Mouse (Mus musculus): Measurements from ENCODE around the gene Haao.
"Not testable (repeated sequence)": the region's sequence is repeated elsewhere in the genome, so short reads cannot be mapped to it uniquely, and the experiment has no call there.

Haao gene

DNA sequence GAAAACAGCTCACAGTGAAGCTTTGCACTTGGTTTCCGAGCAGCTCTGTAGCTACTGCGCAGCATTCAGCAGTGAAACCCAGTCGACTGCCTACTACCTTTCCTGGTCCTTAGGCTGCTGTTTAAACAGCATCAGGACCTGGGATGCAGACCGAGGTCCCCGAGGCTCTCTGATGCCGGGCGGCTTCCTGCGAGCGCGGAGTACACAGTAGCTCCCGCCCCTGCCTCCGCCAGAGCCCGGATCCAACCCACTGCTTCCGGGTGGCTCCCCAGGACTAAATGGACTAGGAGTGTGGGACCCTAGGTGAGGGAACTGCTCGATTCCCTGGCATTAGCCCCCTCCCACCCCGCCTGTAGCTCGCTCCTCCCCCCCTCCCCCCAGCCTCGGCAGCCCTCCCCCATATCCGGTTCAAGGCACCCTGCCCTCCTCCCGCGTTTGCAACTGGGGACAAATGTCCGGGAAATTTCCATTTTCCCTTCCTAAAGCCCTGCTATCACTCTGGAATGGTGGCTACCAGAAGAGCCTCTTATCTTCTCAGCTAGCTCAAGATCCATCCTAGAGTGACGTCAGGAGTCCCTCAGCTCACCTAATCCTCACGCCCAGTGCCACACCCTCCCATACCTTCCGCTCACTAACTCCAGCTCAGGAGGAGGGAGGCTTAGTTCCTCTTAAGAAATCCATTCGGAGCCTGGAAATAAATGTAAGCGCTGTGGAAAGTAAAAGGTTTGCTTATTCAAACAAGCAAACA, 14.5 kb upstream of the Haao start:
- DNase-seq: peak; percentile 71

DNA sequence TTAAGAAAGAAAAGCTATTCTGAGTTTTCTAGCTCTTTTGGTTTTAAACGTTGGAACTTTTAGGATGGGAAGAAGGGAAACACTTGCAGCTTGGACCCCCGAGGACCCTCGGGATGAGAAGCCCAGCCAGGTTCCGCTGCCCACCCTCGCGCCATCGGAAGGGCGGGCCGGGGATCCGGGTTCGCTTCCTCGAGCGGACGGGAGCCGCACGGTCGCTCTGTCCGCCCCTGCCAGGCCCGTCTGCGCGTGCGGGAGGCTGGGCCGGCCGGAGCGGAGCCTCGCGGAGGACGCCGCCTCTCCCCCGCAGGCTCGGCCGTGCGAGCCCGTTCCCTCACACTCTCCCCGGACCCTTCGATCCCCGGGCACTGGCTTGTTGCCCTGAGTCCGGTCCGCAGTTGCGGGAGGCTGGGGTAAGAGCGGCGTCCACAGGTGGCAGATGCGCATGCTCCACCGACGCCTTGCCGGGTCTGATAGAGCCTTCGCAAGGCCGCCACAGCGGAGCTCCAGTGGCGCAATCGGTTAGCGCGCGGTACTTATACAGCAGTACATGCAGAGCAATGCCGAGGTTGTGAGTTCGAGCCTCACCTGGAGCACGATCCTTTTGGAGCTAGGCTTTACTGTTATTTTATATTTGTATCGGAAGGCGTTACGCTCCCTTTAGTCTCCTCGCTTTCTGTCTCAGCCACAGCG, 13.8 kb upstream of the Haao start:
- DNase-seq: peak; percentile 97

GRCm38 (mm10) chr17:83860968-83861367, 13.2 kb upstream of the Haao start:
- not testable (repeated sequence) for DNase-seq

- no peak for DNase-seq
Observed at GRCm38 (mm10) chr17:83860224-83860623, 12.5 kb upstream of the Haao start.

DNA sequence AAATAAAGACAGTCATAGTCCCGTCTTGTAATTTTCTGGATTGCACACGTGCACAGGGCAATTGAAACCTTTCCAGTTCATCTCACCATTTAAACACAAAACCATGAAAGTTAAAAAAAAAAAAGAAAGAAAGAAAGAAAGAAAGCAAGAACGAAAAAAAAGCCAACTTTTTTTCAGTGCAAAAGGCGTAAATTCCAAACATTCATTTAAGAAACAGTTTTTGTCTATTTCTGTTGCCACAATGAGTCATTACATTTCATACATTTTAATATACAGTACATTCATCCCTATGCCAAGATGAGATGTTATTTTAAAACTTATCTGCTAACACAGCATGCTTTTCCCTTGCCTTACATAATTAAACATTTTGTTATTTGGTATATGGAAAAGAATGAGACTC, 11.9 kb upstream of the Haao start:
- no peak for DNase-seq

DNA sequence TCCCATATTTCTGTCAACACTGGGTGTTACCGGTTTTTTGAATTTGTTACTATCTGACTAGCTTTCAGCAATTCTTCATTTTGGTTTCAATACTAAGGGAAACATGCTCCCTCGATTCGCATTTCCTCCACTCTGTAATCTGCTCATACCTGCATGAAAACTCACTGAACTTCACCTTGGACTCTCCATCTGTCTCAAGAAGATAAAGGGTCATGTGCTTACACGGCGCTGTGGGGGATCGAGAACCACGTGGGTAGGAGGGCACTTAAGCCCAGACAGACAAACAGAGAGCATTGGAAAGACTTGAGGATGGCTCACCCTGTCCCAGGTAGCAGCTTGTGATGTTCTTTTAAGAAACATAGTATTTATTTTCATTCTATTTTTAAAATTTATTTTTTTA, 10.7 kb upstream of the Haao start:
- no peak for DNase-seq

- DNase-seq: peak; percentile 47
Observed at GRCm38 (mm10) chr17:83854284-83854918, 6.6 kb upstream of the Haao start.

GRCm38 (mm10) chr17:83853831-83854230, 6.1 kb upstream of the Haao start:
- DNase-seq: no peak

DNA sequence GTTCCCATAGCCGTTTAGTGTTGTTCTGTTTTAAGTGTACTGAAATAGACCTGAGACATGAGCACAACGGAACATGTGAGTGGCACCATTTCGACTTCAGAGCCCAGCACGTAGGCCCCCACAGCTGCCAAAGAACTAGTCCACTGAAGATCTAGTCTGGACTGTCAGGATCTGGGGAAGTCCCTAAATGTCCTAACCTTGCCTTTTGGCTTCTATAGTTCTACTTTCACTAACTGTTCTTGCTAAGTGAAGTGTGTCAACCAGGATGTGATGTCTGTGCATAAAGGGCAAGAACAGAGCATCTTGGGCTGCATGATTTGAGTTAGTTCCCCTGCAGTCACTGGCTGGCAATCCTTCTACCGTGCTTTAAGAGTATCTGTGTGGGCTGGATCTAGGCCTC, 3.1 kb upstream of the Haao start:
- no peak for DNase-seq

DNA sequence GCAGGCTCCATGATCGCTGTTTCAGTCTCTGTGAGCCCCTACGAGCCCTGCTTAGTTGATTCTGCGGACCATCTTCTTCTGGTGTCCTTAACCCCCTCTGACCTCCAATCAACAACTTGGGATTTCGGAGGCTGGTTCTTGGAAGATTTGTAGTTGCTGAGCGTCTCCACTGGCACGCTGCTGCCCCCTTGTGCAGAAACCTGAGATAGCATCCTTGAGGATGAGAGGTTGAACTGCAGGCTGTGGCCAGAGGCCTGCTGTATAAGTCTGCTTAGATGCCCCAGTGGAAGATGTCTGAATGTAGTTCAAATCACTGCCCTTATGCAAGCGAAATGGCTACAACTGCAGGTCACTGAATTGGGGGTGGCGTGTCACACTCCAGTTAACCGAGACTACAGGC, 2.7 kb upstream of the Haao start:
- DNase-seq: peak; percentile 86

GRCm38 (mm10) chr17:83849717-83850116, 2.0 kb upstream of the Haao start:
- no peak for DNase-seq

DNA sequence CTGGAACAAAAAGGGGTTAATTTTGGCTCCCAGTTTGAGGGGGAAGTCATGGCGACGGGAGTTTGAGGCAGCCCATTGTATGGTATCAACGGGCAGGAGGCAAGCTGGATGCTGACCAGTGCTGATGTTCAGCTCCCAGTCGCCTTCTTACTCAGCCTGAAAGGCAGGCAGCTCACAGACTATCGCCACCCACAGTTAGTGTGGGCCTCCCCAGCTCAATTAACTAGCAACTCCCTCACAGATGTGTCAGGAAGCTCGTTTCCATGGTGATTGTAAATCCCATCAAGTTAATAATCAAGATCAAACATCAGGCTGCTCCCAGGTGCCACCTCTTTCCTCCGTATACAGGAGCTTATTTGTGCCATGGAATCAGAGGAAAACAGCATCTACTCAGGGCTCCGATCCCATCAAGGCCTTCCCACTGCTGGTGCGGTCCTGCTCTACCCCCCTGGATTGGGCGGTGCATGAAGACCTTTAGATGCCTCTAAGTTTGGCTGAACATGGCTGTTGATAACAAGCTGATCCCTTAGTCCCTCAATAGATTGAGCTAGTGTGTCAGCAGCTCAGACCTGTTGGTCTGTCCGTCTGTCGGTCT, 1.4 kb upstream of the Haao start:
- DNase-seq: no peak

DNA sequence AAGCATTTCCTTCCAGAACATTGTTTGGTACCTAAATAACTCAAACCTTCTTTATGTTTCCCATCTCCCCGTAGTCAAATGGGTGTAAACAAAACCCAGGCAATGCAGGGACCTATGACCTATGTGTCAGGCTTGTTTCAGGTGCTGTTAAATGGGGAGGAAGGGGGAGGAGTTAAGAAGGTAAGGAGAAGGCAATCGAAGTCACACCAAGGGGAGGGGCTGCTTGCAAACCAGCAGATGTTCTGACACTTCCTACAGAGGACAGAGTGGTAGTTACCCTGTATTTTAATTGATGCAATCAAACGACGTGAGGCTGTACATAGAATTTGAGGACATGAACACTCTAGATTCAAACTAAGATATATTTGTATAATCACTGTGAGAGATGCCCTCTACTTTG, 719 bp upstream of the Haao start:
- DNase-seq: peak; percentile 28

DNA sequence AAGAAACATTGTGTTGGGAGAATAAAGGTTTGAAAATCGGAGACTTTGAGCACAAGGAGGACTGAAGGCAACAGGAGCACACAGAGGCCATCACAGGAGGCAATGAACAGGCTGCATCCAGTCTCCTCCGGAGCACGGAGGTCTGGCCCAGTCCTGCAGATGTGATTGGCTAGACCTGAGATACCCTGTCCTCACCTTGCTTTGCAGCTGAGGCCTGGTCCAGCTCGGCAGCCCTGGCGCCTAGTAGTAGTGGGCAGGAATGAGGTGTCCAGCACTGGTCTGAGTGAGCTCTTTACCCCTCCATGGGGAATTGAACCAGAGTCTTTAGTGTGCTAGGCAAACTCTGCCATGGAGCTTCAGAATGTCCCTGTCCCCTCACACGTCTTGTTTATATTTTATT, 663 bp downstream of the Haao start:
- no peak for DNase-seq

- no peak for DNase-seq
Observed at GRCm38 (mm10) chr17:83846301-83847021, 1.3 kb downstream of the Haao start.

DNA sequence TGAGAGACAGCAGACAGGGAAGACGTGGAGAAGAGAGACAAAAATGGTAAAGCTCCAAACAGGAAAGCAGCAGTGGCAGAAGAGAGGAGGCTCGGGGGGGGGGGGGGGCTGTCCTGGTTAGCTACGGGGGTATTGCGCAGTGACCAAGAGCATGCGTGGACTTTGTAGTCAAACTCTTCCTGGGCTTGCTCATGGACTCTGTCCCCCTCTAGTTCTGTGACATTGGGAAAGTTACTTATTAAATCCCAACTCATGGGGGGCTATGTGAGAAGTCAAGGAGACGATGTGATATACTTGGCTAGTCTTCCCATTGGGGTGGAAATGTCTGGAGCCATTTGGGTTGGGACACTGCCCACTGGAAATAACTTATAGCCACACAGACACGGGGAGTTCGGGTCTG, 2.2 kb downstream of the Haao start:
- no peak for DNase-seq

DNA sequence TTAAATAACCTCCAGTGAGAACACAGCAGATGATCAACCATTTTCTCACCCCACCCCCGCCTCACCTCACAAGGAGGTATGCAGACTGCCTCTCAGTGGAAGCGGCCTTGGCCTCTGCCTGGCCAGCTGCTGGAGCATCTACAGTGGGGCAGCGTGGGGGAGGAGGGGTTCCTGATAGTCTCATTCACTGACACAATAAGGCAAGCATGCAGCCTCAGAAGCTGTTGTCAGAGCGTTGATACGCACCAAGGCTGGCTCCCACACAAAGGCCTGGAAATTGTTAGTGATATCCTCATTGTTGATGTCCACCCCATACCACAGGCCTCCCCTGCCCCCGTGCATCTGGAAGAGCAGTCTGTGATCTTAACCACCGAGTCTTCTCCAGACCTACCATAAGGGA, 4.0 kb downstream of the Haao start:
- DNase-seq: no peak

DNA sequence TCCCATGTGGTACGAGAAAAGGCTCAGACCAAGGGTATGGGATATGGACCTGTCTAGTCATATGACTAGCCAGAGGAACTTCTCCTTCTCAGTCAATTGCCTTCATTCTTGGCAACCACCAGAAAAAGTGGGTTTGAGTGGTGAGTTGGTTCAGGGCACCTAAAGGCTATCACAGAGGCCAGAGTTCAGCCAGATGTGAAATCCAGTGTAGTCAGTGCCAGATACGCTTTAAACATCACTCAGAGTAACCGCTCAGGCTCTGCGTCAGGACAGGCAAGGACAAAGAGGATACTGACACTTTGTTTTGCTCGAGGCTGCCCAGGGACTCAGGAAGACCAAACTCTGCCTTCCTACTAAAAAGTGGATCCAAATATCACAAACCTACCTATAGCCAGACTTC, 6.8 kb downstream of the Haao start:
- no peak for DNase-seq

DNA sequence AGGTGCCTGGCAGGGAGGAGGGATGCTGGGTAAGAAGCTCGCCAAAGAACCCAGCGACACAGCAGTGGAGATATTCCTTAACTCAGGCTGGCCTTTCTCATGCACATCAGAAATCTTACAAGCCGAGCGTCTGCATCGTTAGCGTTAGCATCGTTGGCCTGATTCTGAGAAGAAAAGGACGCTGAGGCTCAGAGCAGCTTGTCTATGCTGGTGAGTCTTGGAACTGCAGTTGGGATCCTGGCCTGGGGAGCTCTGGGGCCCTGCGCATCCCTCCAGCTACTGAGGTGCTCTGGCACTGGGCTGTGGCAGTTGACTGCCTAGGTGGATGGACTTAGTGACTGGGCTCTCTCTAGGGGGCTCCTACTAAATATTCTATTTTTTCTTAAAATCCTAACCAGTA, 8.6 kb downstream of the Haao start:
- DNase-seq: no peak

GRCm38 (mm10) chr17:83837659-83838190, 10.0 kb downstream of the Haao start:
- no peak for DNase-seq

- no peak for DNase-seq
Observed at GRCm38 (mm10) chr17:83836048-83836447, 11.7 kb downstream of the Haao start.

GRCm38 (mm10) chr17:83834120-83834519, 13.6 kb downstream of the Haao start:
- no peak for DNase-seq
